Mouse (Mus musculus): ENCODE measurements at regions not wholly inside any gene's neighbourhood (a gene's known extent, or its start where the extent isn't known, plus 50 kb on each side); places are given as distances from the start of the nearest gene placed in this dataset.

GRCm38 (mm10) chr10:17427316-17427715 is 295.7 kb upstream of the Cited2 start:
- no peak for DNase-seq (ENCODE audit: low spot score in 2 of 2)

GRCm38 (mm10) chr10:17428315-17428714 is 294.7 kb upstream of the Cited2 start:
- DNase-seq (ENCODE audit: low spot score in 2 of 2): no peak

- no peak for DNase-seq (ENCODE audit: low spot score in 2 of 2)
Observed at GRCm38 (mm10) chr10:17431068-17431467, 291.9 kb upstream of the Cited2 start.

GRCm38 (mm10) chr10:17434098-17434497 is 288.9 kb upstream of the Cited2 start:
- DNase-seq (ENCODE audit: low spot score in 2 of 2): no peak

GRCm38 (mm10) chr10:17450240-17450639 is 272.8 kb upstream of the Cited2 start:
- DNase-seq (ENCODE audit: low spot score in 2 of 2): no peak

GRCm38 (mm10) chr10:17470880-17471279 is 252.1 kb upstream of the Cited2 start:
- DNase-seq (ENCODE audit: low spot score in 2 of 2): no peak

GRCm38 (mm10) chr10:17472536-17472935 is 250.5 kb upstream of the Cited2 start:
- no peak for DNase-seq (ENCODE audit: low spot score in 2 of 2)

GRCm38 (mm10) chr10:17475976-17476375 is 247.0 kb upstream of the Cited2 start:
- no peak for DNase-seq (ENCODE audit: low spot score in 2 of 2)

- DNase-seq (ENCODE audit: low spot score in 2 of 2): no peak
Observed at GRCm38 (mm10) chr10:17476720-17477119, 246.3 kb upstream of the Cited2 start.

GRCm38 (mm10) chr10:17478761-17479632 is 244.0 kb upstream of the Cited2 start:
- DNase-seq (ENCODE audit: low spot score in 2 of 2): no peak

- DNase-seq (ENCODE audit: low spot score in 2 of 2): no peak
Observed at GRCm38 (mm10) chr10:17482751-17483150, 240.3 kb upstream of the Cited2 start.

GRCm38 (mm10) chr10:17485049-17485449 is 238.0 kb upstream of the Cited2 start:
- DNase-seq (ENCODE audit: low spot score in 2 of 2): no peak

- DNase-seq (ENCODE audit: low spot score in 2 of 2): no peak
Observed at GRCm38 (mm10) chr10:17485515-17485914, 237.5 kb upstream of the Cited2 start.

GRCm38 (mm10) chr10:17486011-17486410 is 237.0 kb upstream of the Cited2 start:
- no peak for DNase-seq (ENCODE audit: low spot score in 2 of 2)

- DNase-seq (ENCODE audit: low spot score in 2 of 2): no peak
Observed at GRCm38 (mm10) chr10:17487460-17487859, 235.6 kb upstream of the Cited2 start.

- no peak for DNase-seq (ENCODE audit: low spot score in 2 of 2)
Observed at GRCm38 (mm10) chr10:17491611-17492305, 231.3 kb upstream of the Cited2 start.

- DNase-seq (ENCODE audit: low spot score in 2 of 2): no peak
Observed at GRCm38 (mm10) chr10:17493137-17493536, 229.9 kb upstream of the Cited2 start.

GRCm38 (mm10) chr10:17496831-17497230 is 226.2 kb upstream of the Cited2 start:
- no peak for DNase-seq (ENCODE audit: low spot score in 2 of 2)

GRCm38 (mm10) chr10:17510626-17511193 is 212.3 kb upstream of the Cited2 start:
- DNase-seq (ENCODE audit: low spot score in 2 of 2): no peak

- no peak for DNase-seq (ENCODE audit: low spot score in 2 of 2)
Observed at GRCm38 (mm10) chr10:17511779-17512335, 211.2 kb upstream of the Cited2 start.

- no peak for DNase-seq (ENCODE audit: low spot score in 2 of 2)
Observed at GRCm38 (mm10) chr10:17512487-17512886, 210.5 kb upstream of the Cited2 start.

GRCm38 (mm10) chr10:17513756-17514155 is 209.3 kb upstream of the Cited2 start:
- DNase-seq (ENCODE audit: low spot score in 2 of 2): no peak
